Mouse (Mus musculus) liver, adult 10 weeks (tissue): ENCODE results near the gene Bnc2. TPM values are rescaled to one million over a fixed set of nuclear protein-coding genes. Genes with fewer than 3 reads are reported as not detected.

Experiments
- polyA plus RNA-seq: library from polyadenylated mRNA; stranded (reverse); fragments of 350-450 nt; fragmentation: Illumina TruSeq; extraction: RNeasy Lipid Tissue Mini Kit (QIAGEN cat#74804); gene quantifications from one replicate; pipeline ENCODE4 v1.2.3, GENCODE M21; 2014; ENCODE audit warnings: low read depth, low replicate concordance

Gene Bnc2
- polyA plus RNA-seq: not detected

GRCm38 (mm10) chr4:84675171-84675973 is at the start of gene Bnc2:
Gene Bnc2, minus strand, starts transcription at chr4:84675275.

Other genes with a start within 250 kb of the Bnc2 start
- gene Cntln, start 209.0 kb upstream of the Bnc2 start, polyA plus RNA-seq: 2.6 TPM